Mouse (Mus musculus): ENCODE measurements around the gene Adamts2. TPM values are rescaled to one million over a fixed set of nuclear protein-coding genes. Genes with fewer than 3 reads are reported as not detected.

Adamts2 gene
- polyA plus RNA-seq, 1 experiment from 2014 or later = 0.41 TPM

DNA sequence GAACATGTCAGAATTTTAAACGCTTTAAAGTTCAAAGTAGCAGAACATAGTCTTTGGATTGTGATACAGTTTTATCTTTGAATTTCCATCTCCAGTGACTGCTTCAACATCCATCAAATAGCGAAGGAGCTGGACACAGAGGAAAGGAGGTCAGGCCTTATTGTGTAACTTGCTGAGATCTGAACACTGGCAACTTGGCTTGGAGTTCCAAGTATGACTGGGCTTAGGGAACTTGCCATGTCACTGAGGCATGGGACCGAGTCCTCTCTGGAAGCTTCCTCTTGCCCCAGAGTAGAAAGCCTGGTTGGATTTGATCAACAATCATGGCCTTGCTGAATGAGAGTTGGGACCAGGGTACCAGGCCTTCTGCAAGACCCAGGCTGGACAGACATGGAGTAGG is 60.3 kb downstream of the Adamts2 start:
- WGBS = 93% methylated on average over 3 of the region's 3 CpGs
- no peak overlapping the region for H3K27ac ChIP-seq (replicated peaks)
- H3K36me3 ChIP-seq = no peaks in the 10 kb centered on the region
- H3K9me3 ChIP-seq (replicated peaks) = no peaks in the 10 kb centered on the region
- no peaks in the 10 kb centered on the region for H3K4me1 ChIP-seq
- H3K4me3 ChIP-seq = no peak overlapping the region
- H3K27me3 ChIP-seq (ENCODE audit: low read depth, poor library complexity, severe bottlenecking) = no peaks in the 10 kb centered on the region
- DNase-seq (ENCODE audit: low spot score) = no peak

DNA sequence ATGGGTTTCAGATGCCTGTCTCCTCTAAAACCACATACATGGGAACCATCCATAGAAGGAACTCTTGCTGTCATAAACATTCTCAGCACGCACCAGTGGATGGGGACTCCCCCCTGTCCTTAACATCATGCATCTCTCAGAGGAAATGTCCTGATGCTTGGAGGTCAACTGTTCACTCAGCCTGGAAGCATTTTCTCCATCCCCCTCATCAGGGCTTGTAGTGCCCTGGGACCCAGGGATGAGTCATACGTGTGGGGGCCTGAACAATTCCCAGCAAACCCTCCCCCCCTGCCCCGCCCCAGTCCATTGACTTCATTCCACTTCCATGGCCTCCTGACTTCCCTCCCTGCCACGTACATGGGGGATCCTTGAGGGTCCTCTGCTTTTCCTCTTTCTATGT is 62.9 kb downstream of the Adamts2 start:
- 88% methylated on average over 4 of the region's 4 CpGs for WGBS

GRCm38 (mm10) chr11:50669542-50670362 is 67.9 kb downstream of the Adamts2 start:
- no peak for DNase-seq (ENCODE audit: low spot score)
- Histone ChIP-seq H3K4me1 (no peaks in the 10 kb centered on the region), H3K9me3 (replicated peaks) (no peaks in the 10 kb centered on the region), H3K36me3 (no peaks in the 10 kb centered on the region), H3K4me3 (no peak overlapping the region), H3K27me3 (ENCODE audit: low read depth, poor library complexity, severe bottlenecking) (no peaks in the 10 kb centered on the region), H3K27ac (replicated peaks) (no peak overlapping the region)
- 86% methylated on average over 9 of the region's 9 CpGs for WGBS

More for the DNA sequence above, 62.9 kb downstream of the Adamts2 start:
- Histone ChIP-seq H3K27me3 (ENCODE audit: low read depth, poor library complexity, severe bottlenecking) (no peaks in the 10 kb centered on the region), H3K9me3 (replicated peaks) (no peaks in the 10 kb centered on the region), H3K4me1 (no peaks in the 10 kb centered on the region), H3K4me3 (no peak overlapping the region), H3K27ac (replicated peaks) (no peak overlapping the region), H3K36me3 (no peaks in the 10 kb centered on the region)
- no peak for DNase-seq (ENCODE audit: low spot score)

DNA sequence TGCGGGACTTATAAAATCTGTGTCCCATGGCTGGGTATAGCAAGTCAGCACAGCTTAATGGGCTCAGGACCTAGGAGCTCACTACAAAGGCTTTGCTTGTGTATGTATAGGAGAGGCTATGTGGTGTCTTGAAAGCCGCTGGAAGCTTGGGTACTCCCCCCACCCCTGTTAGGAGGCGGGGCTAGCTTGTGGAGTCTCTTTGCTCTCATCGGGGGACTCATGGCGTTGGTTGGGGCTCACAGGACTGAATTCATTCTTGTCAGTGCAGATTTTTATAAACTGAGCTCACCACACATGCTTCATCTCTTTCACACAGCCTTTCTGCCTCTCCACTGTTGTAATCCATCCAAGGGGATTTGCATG is 68.5 kb downstream of the Adamts2 start:
- no peak overlapping the region for H3K27ac ChIP-seq (replicated peaks)
- no peaks in the 10 kb centered on the region for H3K27me3 ChIP-seq (ENCODE audit: low read depth, poor library complexity, severe bottlenecking)
- WGBS = 80% methylated on average over 5 of the region's 5 CpGs
- DNase-seq (ENCODE audit: low spot score) = no peak
- no peaks in the 10 kb centered on the region for H3K9me3 ChIP-seq (replicated peaks)
- H3K36me3 ChIP-seq = no peaks in the 10 kb centered on the region
- no peaks in the 10 kb centered on the region for H3K4me1 ChIP-seq
- H3K4me3 ChIP-seq = no peak overlapping the region

- H3K4me3 ChIP-seq = no peak overlapping the region
- H3K9me3 ChIP-seq (replicated peaks) = no peaks in the 10 kb centered on the region
- WGBS = 90% methylated on average over 1 of the region's 1 CpGs
- no peaks in the 10 kb centered on the region for H3K27me3 ChIP-seq (ENCODE audit: low read depth, poor library complexity, severe bottlenecking)
- DNase-seq (ENCODE audit: low spot score) = no peak
- H3K36me3 ChIP-seq = no peaks in the 10 kb centered on the region
- no peaks in the 10 kb centered on the region for H3K4me1 ChIP-seq
- no peak overlapping the region for H3K27ac ChIP-seq (replicated peaks)
Measured at GRCm38 (mm10) chr11:50670881-50671280, 69.0 kb downstream of the Adamts2 start.

DNA sequence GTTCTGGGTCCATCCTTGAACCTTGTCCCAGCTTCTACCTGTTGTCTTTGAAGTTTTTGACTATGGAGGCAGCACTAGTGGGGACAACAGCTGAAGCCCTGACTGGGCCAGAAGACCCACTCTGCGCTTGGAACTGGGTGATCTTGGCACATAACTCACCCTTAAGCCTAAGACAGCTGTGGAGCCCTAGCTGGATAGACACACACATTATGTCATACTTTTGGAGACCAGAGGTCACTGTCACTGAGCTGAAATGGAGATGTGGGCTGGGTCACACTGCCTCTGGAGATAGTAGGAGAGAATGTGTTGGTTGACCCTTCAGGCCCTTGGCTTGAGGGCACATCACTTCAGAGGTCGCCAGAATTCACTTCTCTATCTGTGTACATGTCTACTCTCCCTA is 69.5 kb downstream of the Adamts2 start:
- no peak overlapping the region for H3K4me3 ChIP-seq
- H3K36me3 ChIP-seq = no peaks in the 10 kb centered on the region
- no peaks in the 10 kb centered on the region for H3K4me1 ChIP-seq
- H3K27me3 ChIP-seq (ENCODE audit: low read depth, poor library complexity, severe bottlenecking) = no peaks in the 10 kb centered on the region
- DNase-seq (ENCODE audit: low spot score) = no peak
- no peaks in the 10 kb centered on the region for H3K9me3 ChIP-seq (replicated peaks)
- H3K27ac ChIP-seq (replicated peaks) = no peak overlapping the region
- 75% methylated on average over 2 of the region's 2 CpGs for WGBS

DNA sequence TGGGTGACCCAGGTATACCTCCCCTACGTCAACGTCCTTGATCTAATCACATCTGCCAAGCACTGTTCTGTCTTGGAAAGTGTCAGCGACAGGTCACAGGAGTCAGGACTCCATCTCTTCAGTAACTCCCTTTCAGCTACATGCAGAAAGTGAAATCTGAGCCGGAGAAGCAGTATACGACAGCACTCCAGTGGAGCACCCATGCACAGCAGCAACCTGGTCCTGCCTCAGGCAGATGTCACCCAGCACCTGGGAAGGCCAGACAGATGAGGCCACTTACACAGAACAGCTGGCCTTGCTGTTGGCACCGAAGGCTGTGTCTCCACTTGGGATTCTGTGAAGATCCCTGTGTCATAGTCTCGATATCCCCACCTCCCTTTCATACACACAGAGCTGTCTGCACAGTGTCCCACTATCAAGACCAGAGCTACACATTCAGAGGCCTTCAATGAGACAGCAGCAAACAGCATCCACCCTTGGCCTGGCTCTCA is 70.0 kb downstream of the Adamts2 start:
- DNase-seq (ENCODE audit: low spot score) = no peak
- Histone ChIP-seq H3K27ac (replicated peaks) (no peak overlapping the region), H3K4me3 (no peak overlapping the region), H3K9me3 (replicated peaks) (no peaks in the 10 kb centered on the region), H3K4me1 (no peaks in the 10 kb centered on the region), H3K36me3 (no peaks in the 10 kb centered on the region), H3K27me3 (ENCODE audit: low read depth, poor library complexity, severe bottlenecking) (no peaks in the 10 kb centered on the region)
- WGBS = 88% methylated on average over 7 of the region's 7 CpGs

- no peaks in the 10 kb centered on the region for H3K36me3 ChIP-seq
- no peak for DNase-seq (ENCODE audit: low spot score)
- WGBS = 53% methylated on average over 7 of the region's 7 CpGs
Measured at GRCm38 (mm10) chr11:50672866-50673265, 71.0 kb downstream of the Adamts2 start.

GRCm38 (mm10) chr11:50673525-50674250 is 71.8 kb downstream of the Adamts2 start:
- Histone ChIP-seq H3K27me3 (ENCODE audit: low read depth, poor library complexity, severe bottlenecking) (no peaks in the 10 kb centered on the region), H3K27ac (replicated peaks) (no peak overlapping the region), H3K4me3 (no peak overlapping the region), H3K4me1 (no peaks in the 10 kb centered on the region), H3K36me3 (no peaks in the 10 kb centered on the region), H3K9me3 (replicated peaks) (no peaks in the 10 kb centered on the region)
- DNase-seq (ENCODE audit: low spot score) = no peak
- WGBS = 68% methylated on average over 6 of the region's 7 CpGs

More at GRCm38 (mm10) chr11:50672866-50673265, 71.0 kb downstream of the Adamts2 start:
- Histone ChIP-seq H3K4me1 (no peaks in the 10 kb centered on the region), H3K27ac (replicated peaks) (no peak overlapping the region), H3K9me3 (replicated peaks) (no peaks in the 10 kb centered on the region), H3K27me3 (ENCODE audit: low read depth, poor library complexity, severe bottlenecking) (no peaks in the 10 kb centered on the region), H3K4me3 (no peak overlapping the region)

- H3K9me3 ChIP-seq (replicated peaks) = no peaks in the 10 kb centered on the region
- H3K27ac ChIP-seq (replicated peaks) = no peak overlapping the region
- no peaks in the 10 kb centered on the region for H3K27me3 ChIP-seq (ENCODE audit: low read depth, poor library complexity, severe bottlenecking)
- no peak overlapping the region for H3K4me3 ChIP-seq
- 83% methylated on average over 9 of the region's 9 CpGs for WGBS
- DNase-seq (ENCODE audit: low spot score) = no peak
- no peaks in the 10 kb centered on the region for H3K36me3 ChIP-seq
- no peaks in the 10 kb centered on the region for H3K4me1 ChIP-seq
Measured at GRCm38 (mm10) chr11:50674390-50674789, 72.5 kb downstream of the Adamts2 start.

DNA sequence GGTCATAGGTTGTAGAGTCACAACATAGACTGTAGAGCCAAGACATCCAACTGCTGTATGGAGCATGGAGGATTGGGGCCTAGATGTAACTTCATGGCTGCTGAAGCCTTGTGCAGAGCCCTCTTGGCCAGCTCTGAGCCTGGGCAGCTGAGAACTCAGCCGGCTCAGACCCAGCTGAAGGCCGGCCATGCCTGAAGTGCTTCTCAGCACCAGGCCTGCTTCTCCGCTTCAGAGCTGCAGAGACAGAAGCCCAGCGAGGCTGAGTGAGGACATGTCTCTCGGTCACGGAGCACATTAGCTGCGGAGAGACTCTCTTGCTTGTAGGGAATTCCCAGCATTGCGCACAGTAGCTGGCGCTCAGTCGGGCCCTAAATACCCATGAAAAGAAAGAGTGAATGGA is 76.8 kb downstream of the Adamts2 start:
- H3K27me3 ChIP-seq (ENCODE audit: low read depth, poor library complexity, severe bottlenecking) = no peaks in the 10 kb centered on the region
- DNase-seq (ENCODE audit: low spot score) = no peak
- no peak overlapping the region for H3K27ac ChIP-seq (replicated peaks)
- 92% methylated on average over 10 of the region's 10 CpGs for WGBS
- H3K4me3 ChIP-seq = no peak overlapping the region
- H3K4me1 ChIP-seq = no peaks in the 10 kb centered on the region
- H3K9me3 ChIP-seq (replicated peaks) = no peaks in the 10 kb centered on the region
- H3K36me3 ChIP-seq = no peaks in the 10 kb centered on the region

DNA sequence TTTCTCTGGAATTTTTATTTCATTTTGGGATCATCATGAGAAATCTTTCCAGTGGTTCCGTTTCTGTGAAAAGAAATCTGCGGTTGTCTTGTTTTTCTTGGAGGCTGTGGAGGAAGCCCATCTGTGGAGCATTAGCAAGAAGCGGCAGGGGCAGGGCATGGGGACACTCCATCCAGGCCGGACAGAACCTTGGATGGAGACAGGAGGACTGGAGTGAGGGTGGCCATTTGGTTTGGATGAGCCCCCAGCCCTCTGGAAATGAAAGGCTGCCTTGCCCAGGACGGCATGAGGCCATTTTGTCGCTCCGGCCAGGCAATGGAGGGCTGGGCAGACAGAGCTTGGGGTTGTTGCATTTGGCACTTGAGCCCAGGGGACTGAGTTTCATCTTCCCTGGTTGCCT is 80.1 kb downstream of the Adamts2 start:
- 92% methylated on average over 7 of the region's 7 CpGs for WGBS
- Histone ChIP-seq H3K27ac (replicated peaks) (no peak overlapping the region), H3K4me3 (no peak overlapping the region), H3K27me3 (ENCODE audit: low read depth, poor library complexity, severe bottlenecking) (no peaks in the 10 kb centered on the region), H3K9me3 (replicated peaks) (no peaks in the 10 kb centered on the region), H3K36me3 (no peaks in the 10 kb centered on the region), H3K4me1 (0 out of 2 replicates have a peak, but pooled peaks cover 4% of the 10 kb centered on the region)
- DNase-seq (ENCODE audit: low spot score) = no peak

DNA sequence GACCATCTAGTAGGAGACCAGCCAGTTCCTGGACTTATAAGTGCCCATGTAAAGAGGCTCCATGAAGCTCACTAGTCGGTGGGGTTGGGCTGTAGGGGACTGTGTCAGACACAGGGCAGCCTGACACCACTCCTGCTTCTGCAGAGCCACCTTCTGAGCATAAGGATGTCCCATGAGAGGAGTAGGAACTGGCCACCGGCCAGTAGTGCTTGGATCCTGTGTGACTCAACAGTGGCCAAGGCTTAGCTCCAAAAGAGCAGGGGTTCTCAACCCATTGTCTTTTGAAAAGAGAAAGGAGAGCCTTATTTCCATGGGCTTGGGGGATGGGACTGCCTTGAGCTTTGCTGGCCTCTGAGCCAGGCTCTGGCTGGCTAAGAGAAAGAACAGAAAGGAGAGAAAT is 81.9 kb downstream of the Adamts2 start:
- 74% methylated on average over 2 of the region's 2 CpGs for WGBS
- Histone ChIP-seq H3K27me3 (ENCODE audit: low read depth, poor library complexity, severe bottlenecking) (no peaks in the 10 kb centered on the region), H3K4me3 (no peak overlapping the region), H3K27ac (replicated peaks) (no peak overlapping the region; the same call in 1 of the 2 replicates), H3K9me3 (replicated peaks) (no peaks in the 10 kb centered on the region), H3K4me1 (0 out of 2 replicates have a peak, but pooled peaks cover 4% of the 10 kb centered on the region), H3K36me3 (no peaks in the 10 kb centered on the region)
- DNase-seq (ENCODE audit: low spot score) = no peak

Measured in midbrain, embryonic 10.5 days (tissue).